Mouse (Mus musculus) ES-E14 (cell line): ENCODE results near the gene Cdk7. TPM values are rescaled to one million over a fixed set of nuclear protein-coding genes. Genes with fewer than 3 reads are reported as not detected.

Experiments
- DNase-seq: peaks from one replicate; pipeline ENCODE4 v3.0.0-alpha.2; 2013; ENCODE audit warnings: low read depth, low spot score
- H3K27ac ChIP-seq: 2 replicates; pipeline ENCODE4 v1.5.1; 2012; ENCODE audit warnings: low read depth, mild to moderate bottlenecking, low read length, moderate library complexity, mixed read lengths; ENCODE audit not compliant: poor library complexity, insufficient read depth, severe bottlenecking
- H3K36me3 ChIP-seq: 2 replicates; pipeline ENCODE4 v1.6.1; 2012; ENCODE audit warnings: mild to moderate bottlenecking, low read length, moderate library complexity, mixed read lengths; ENCODE audit not compliant: control insufficient read depth, poor library complexity, insufficient read depth, severe bottlenecking
- H3K4me1 ChIP-seq, 2 experiments: fragments of 150-350 bp in 1 of 2; sonication (generic) in 1 of 2; 2 replicates each; pipeline ENCODE4 v1.6.1; 2012; ENCODE audit warnings: low read length in 2 of 2, mild to moderate bottlenecking in 1 of 2, mixed read lengths in 1 of 2; ENCODE audit not compliant: control insufficient read depth in 2 of 2, insufficient read depth in 2 of 2, poor library complexity in 1 of 2
- H3K4me3 ChIP-seq, 2 experiments: fragments of 150-350 bp in 1 of 2; sonication (generic) in 1 of 2; 2 replicates each; pipeline ENCODE4 v1.5.1; 2012; ENCODE audit warnings: low read length in 2 of 2, low read depth in 1 of 2, mild to moderate bottlenecking in 1 of 2, mixed read lengths in 1 of 2; ENCODE audit not compliant: insufficient read depth in 1 of 2, poor library complexity in 1 of 2, severe bottlenecking in 1 of 2
- H3K9ac ChIP-seq: 2 replicates; pipeline ENCODE4 v1.6.1; 2012; ENCODE audit warnings: low read depth, mild to moderate bottlenecking, low read length, mixed read lengths; ENCODE audit not compliant: poor library complexity, insufficient read depth, severe bottlenecking
- H3K9me3 ChIP-seq: fragments of 150-350 bp; sonication (generic); 2 replicates; pipeline ENCODE4 v1.6.1; 2012; ENCODE audit warnings: low read depth, mild to moderate bottlenecking, low read length; ENCODE audit not compliant: control insufficient read depth, insufficient read depth
- CHD2 ChIP-seq: IDR thresholded peaks from 2 replicates; pipeline ENCODE4 v1.6.1; 2014; ENCODE audit warnings: mild to moderate bottlenecking, low read depth, low read length, inconsistent platforms
- HCFC1 ChIP-seq: IDR thresholded peaks from 2 replicates; pipeline ENCODE4 v1.6.1; 2012; ENCODE audit warnings: low read length, inconsistent platforms, borderline replicate concordance; ENCODE audit not compliant: insufficient read depth
- MAFK ChIP-seq: IDR thresholded peaks from 2 replicates; pipeline ENCODE4 v1.6.1; 2014; ENCODE audit warnings: mild to moderate bottlenecking, low read depth, low read length, inconsistent platforms; ENCODE audit not compliant: insufficient read depth
- ZC3H11A ChIP-seq: IDR thresholded peaks from 2 replicates; pipeline ENCODE4 v1.6.1; 2012; ENCODE audit warnings: low read depth, mild to moderate bottlenecking, inconsistent platforms, low read length, borderline replicate concordance
- ZNF384 ChIP-seq: IDR thresholded peaks from 2 replicates; pipeline ENCODE4 v1.6.1; 2012; ENCODE audit warnings: low read depth, low read length, inconsistent platforms
- in situ Hi-C, 2 experiments: fragments of 600-800 bp; cut with MboI; formaldehyde crosslinking; loops; one replicate each; pipeline ENCODE4 v1.15.1; 2025; ENCODE audit warnings: low sequenced_read_pairs in 2 of 2, inconsistent platforms in 1 of 2; ENCODE audit not compliant: unreplicated experiment in 2 of 2
- total RNA-seq: library from RNA; depleted of rRNA; stranded (reverse); fragments of 300-350 nt; gene quantifications from 2 replicates; pipeline ENCODE4 v1.2.3, GENCODE M21; 2012

Cdk7 gene
- total RNA-seq, 1 experiment = 83.6 TPM

GRCm38 (mm10) chr13:100703468-100703867, 27.3 kb downstream of the Cdk7 start:
- peak; percentile 15 for DNase-seq
- no peak overlapping the region for H3K9ac ChIP-seq
- no peak for TF ChIP-seq CHD2
- no peak for TF ChIP-seq ZC3H11A
- TF ChIP-seq HCFC1 = no peak
- TF ChIP-seq MAFK = no peak
- no peak for TF ChIP-seq ZNF384
- in situ Hi-C loops = no loop called here
- peaks cover 26% of the 10 kb centered on the region for H3K36me3 ChIP-seq
- no peak overlapping the region for H3K4me3 ChIP-seq
- H3K9me3 ChIP-seq = no peaks in the 10 kb centered on the region
- H3K27ac ChIP-seq = no peak overlapping the region
- H3K4me1 ChIP-seq = no peaks in the 10 kb centered on the region

DNA sequence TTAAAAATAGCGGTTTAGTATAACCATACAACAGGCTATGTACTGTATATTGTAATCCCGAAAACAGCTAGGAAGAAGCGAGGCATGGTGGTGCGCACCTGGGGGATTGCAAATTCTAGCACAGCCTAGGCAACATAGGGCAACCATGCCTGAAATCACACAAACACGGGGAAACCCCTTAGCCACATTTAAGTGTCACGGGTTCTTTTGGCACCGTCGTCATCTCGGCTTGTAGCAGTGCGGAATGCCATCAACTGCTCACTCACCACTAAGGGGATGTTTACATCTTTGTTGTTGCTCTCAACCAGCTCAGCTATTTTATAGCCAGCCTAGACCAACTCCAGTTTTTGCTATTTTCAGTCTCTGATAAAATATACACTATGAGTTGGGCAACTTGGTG, 31.9 kb downstream of the Cdk7 start:
- in situ Hi-C loops = no loop called here

DNA sequence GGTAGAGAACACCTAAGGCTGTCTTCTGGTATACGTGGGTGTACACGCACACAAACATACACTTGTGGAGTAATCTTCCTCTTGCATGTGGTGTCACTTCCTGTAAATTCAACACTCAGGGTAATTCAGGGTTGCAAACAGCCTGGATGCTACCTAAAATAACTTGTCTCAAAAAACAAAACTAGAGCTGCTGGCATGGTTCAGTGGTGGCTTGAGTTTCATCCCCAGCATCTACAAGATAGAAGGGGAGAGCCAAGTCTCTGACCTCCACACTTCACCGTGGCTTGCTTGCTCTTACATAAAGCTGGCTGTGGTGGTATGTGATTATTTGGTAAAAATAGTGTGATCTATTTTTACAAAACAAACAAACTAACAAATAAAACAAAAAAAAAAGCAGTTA, 33.2 kb downstream of the Cdk7 start:
- TF ChIP-seq CHD2 (no peak), HCFC1 (no peak)
- Histone ChIP-seq H3K27ac (no peak overlapping the region), H3K4me3 (no peak overlapping the region), H3K9ac (no peak overlapping the region), H3K36me3 (peaks cover 8% of the 10 kb centered on the region; the same call in 1 of the 2 replicates), H3K4me1 (no peaks in the 10 kb centered on the region), H3K9me3 (no peaks in the 10 kb centered on the region)
- in situ Hi-C loops = no loop called here
- DNase-seq = no peak

More for the DNA sequence above, 31.9 kb downstream of the Cdk7 start:
- Histone ChIP-seq H3K36me3 (peaks cover 16% of the 10 kb centered on the region), H3K9ac (no peak overlapping the region), H3K4me3 (no peak overlapping the region), H3K9me3 (no peaks in the 10 kb centered on the region), H3K27ac (no peak overlapping the region), H3K4me1 (no peaks in the 10 kb centered on the region)
- DNase-seq = no peak
- TF ChIP-seq ZC3H11A (no peak), CHD2 (no peak), MAFK (no peak), HCFC1 (no peak), ZNF384 (no peak)

DNA sequence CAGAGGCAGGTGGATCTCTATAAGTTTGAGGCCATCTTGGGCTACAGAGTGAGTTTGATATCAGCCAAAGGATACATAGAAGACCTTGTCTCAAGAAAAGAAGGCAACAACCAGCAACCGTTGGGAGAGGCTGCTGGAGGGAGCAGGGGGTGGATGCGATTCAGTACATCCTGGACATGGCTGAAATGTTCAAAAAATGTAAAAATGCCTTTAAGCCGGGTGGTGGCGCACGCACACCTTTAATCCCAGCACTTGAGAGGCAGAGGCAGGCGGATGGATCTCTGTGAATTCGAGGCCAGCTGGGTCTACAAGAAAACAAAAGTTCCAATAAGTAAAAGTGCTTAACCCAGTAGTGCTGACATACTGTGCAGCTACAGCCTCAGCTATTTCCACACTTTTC, 43.2 kb downstream of the Cdk7 start:
- Histone ChIP-seq H3K9me3 (no peaks in the 10 kb centered on the region), H3K36me3 (no peaks in the 10 kb centered on the region), H3K9ac (no peak overlapping the region), H3K4me1 (no peaks in the 10 kb centered on the region), H3K27ac (no peak overlapping the region), H3K4me3 (no peak overlapping the region)
- TF ChIP-seq MAFK = no peak
- no peak for TF ChIP-seq CHD2
- TF ChIP-seq ZNF384 = no peak
- no peak for DNase-seq
- in situ Hi-C loops = no loop called here

- DNase-seq = no peak
- Histone ChIP-seq H3K4me3 (no peak overlapping the region), H3K9ac (no peak overlapping the region), H3K9me3 (no peaks in the 10 kb centered on the region), H3K4me1 (peaks cover 3 to 5% of the 10 kb centered on the region in 2 experiments), H3K27ac (no peak overlapping the region), H3K36me3 (no peaks in the 10 kb centered on the region)
- in situ Hi-C loops = no loop called here
- TF ChIP-seq HCFC1 (no peak), MAFK (no peak), ZNF384 (no peak), ZC3H11A (no peak), CHD2 (no peak)
These were observed 46.4 kb downstream of the Cdk7 start for GRCm38 (mm10) chr13:100684355-100684754.
